Mouse (Mus musculus) heart, embryonic 16.5 days (tissue): ENCODE results near the gene Zfp334. TPM values are rescaled to one million over a fixed set of nuclear protein-coding genes. Genes with fewer than 3 reads are reported as not detected.

Experiments
- ATAC-seq: fragments of 200-750 bp; cut with Nextera tagmentation; replicated peaks from 2 replicates; pipeline ENCODE4 v1.8.0; 2017; ENCODE audit warnings: moderate number of reproducible peaks; ENCODE audit not compliant: insufficient read depth, low FRiP score; ENCODE audit errors: extremely low read depth
- H3K27ac ChIP-seq: fragments of 300-500 bp; sonication (generic); 2 replicates; pipeline ENCODE4 v1.5.1; 2014; ENCODE audit warnings: mild to moderate bottlenecking, low read length, control low read depth, moderate library complexity
- H3K27me3 ChIP-seq: fragments of 300-500 bp; sonication (generic); 2 replicates; pipeline ENCODE4 v1.6.1; 2014; ENCODE audit warnings: low read length, mixed read lengths; ENCODE audit not compliant: control insufficient read depth, insufficient read depth
- H3K36me3 ChIP-seq: fragments of 300-500 bp; sonication (generic); 2 replicates; pipeline ENCODE4 v1.6.1; 2014; ENCODE audit not compliant: control insufficient read depth, insufficient read depth
- H3K4me1 ChIP-seq: fragments of 300-500 bp; sonication (generic); 2 replicates; pipeline ENCODE4 v1.6.1; 2014; ENCODE audit warnings: low read length, mixed read lengths; ENCODE audit not compliant: control insufficient read depth, insufficient read depth
- H3K4me2 ChIP-seq: fragments of 300-500 bp; sonication (generic); 2 replicates; pipeline ENCODE4 v1.6.1; 2014; ENCODE audit warnings: low read depth, mild to moderate bottlenecking, control low read depth, low read length
- H3K4me3 ChIP-seq: fragments of 300-500 bp; sonication (generic); 2 replicates; pipeline ENCODE4 v1.5.1; 2014; ENCODE audit warnings: mild to moderate bottlenecking, control low read depth, low read length
- H3K9ac ChIP-seq: fragments of 300-500 bp; sonication (generic); 2 replicates; pipeline ENCODE4 v1.6.1; 2014; ENCODE audit warnings: low read length, control low read depth
- H3K9me3 ChIP-seq: fragments of 300-500 bp; sonication (generic); replicated peaks from 2 replicates; pipeline ENCODE4 v1.6.1; 2016; ENCODE audit warnings: low read length; ENCODE audit not compliant: control insufficient read depth
- WGBS: fragments of 180-500 bp; shearing (Covaris S2); extraction: QIAGEN DNeasy Blood & Tissue Kit; methylation state at CpG from one replicate; pipeline ENCODE4 v1.1.7; 2014; 5-methylcytosine and 5-hydroxymethylcytosine counted together
- polyA plus RNA-seq: library from polyadenylated mRNA; unstranded; fragments of >200 nt; fragmentation: Nextera tagmentation; extraction: Ambion mirVana; gene quantifications from 2 replicates; pipeline ENCODE4 v1.2.1, GENCODE M21; 2015

Gene Zfp334
- polyA plus RNA-seq: 3.5 and 3.6 TPM in 2 replicates

DNA sequence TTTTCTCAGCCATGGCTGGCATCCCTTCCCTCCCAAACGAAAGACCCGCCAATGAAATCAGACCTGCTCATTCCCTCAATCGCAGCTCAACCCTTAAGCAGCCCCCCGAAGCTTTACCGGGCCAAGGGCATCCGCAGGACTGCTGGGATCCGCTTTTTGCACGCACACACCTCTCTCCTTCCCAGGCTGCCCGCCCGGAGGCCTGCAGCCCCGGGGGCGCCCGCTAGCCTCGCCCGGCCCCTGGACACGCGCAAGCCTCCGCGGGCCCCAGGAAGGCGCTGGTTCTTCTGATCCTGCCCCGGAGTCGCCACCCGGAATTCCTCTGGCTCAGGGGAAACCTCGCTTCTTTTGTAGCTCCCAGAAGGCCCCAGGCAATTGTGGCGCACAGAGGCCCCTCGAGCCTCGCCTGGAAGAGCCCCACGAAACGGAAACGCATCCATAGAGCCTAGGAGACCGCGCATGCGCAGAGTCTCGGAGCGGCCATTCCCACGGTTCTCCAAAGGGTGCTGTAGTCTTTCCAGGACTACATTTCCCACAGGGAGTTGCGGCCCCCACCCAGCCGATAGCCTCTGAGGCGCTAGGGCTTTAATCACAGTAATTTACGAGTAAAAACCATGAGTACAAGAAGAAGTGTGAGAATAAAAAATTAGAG is at the start of gene Zfp334:
Gene Zfp334, minus strand, starts transcription at position 416 of the 652 bp plus-strand sequence.
- Histone ChIP-seq H3K9ac (peak within 1 kb of the TSS; percentile 87), H3K4me3 (peak within 1 kb of the TSS; percentile 62), H3K9me3 (no peaks in the 10 kb centered on the region), H3K27me3 (no peaks in the 10 kb centered on the region), H3K27ac (peak within 1 kb of the TSS; percentile 63), H3K36me3 (peaks cover 24% of the 10 kb centered on the region), H3K4me2 (peak within 1 kb of the TSS; percentile 72), H3K4me1 (peaks cover 15% of the 10 kb centered on the region)
- under 1% methylated on average over 40 of the region's 40 CpGs for WGBS
- ATAC-seq: peak; percentile 95

DNA sequence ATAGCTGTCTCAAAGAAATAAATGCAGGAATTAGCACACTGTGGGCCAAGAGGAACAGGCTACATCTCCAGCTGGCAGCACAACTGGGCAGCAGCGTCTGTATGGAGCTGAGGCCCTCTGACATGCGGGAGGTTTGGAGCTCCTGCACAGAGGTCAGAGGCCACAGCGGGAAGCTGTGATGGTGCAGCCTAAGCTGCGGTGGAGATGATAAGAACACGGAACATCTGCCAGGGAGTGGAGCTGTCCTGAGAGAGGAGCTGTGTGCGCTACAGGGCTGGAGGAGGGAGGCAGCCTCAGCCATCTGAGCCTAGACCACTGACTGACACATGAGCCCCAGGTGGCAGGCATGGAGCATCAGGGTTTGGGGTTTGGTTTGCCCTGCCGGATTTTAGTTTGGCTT is 40.6 kb upstream of the Zfp334 start:
- 25% methylated on average over 7 of the region's 7 CpGs for WGBS
- Histone ChIP-seq H3K4me1 (no peaks in the 10 kb centered on the region), H3K9me3 (no peaks in the 10 kb centered on the region), H3K27ac (no peak overlapping the region), H3K4me3 (no peak overlapping the region), H3K4me2 (no peak overlapping the region), H3K36me3 (no peaks in the 10 kb centered on the region), H3K9ac (no peak overlapping the region), H3K27me3 (no peaks in the 10 kb centered on the region)
- ATAC-seq: no peak

GRCm38 (mm10) chr2:165420195-165420594 is 32.1 kb upstream of the Zfp334 start:
- H3K4me2 ChIP-seq: no peak overlapping the region
- H3K36me3 ChIP-seq: no peaks in the 10 kb centered on the region
- no peak overlapping the region for H3K27ac ChIP-seq
- 62% methylated on average over 2 of the region's 2 CpGs for WGBS
- H3K9me3 ChIP-seq: no peaks in the 10 kb centered on the region
- H3K27me3 ChIP-seq: no peaks in the 10 kb centered on the region
- H3K4me1 ChIP-seq: 0 out of 2 replicates have a peak, but pooled peaks cover 2% of the 10 kb centered on the region
- ATAC-seq: no peak
- no peak overlapping the region for H3K4me3 ChIP-seq
- no peak overlapping the region for H3K9ac ChIP-seq

DNA sequence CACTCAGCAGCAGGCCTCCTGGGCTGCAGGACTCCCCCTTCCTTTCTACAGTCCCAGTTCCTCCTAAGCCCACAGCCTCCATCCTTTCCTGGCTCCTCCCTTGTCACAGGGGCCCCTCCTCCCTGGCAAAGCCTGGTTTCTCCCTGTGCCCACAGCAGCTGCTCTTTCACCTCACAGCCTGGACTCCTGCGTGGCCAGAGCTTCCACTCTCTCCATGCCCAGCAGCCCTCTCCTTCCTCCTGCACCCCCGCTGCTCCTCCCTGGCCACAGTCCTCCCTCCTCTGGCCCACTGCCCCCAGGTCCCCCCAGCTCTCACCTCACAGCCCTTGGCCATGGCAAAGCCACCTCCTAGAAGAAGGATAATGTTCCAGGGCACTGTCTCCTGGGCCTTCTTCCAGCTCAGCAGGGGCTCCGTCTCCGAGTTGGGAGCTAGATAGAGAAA is 31.6 kb upstream of the Zfp334 start:
- Histone ChIP-seq H3K9ac (no peak overlapping the region), H3K4me3 (no peak overlapping the region), H3K27ac (no peak overlapping the region), H3K9me3 (no peaks in the 10 kb centered on the region), H3K4me1 (0 out of 2 replicates have a peak, but pooled peaks cover 2% of the 10 kb centered on the region), H3K4me2 (no peak overlapping the region), H3K36me3 (no peaks in the 10 kb centered on the region), H3K27me3 (no peaks in the 10 kb centered on the region)
- ATAC-seq: no peak
- 65% methylated on average over 4 of the region's 4 CpGs for WGBS

- H3K27ac ChIP-seq: no peak overlapping the region
- H3K9ac ChIP-seq: no peak overlapping the region
- 0 out of 2 replicates have a peak, but pooled peaks cover 2% of the 10 kb centered on the region for H3K4me1 ChIP-seq
- whole genome bisulfite sequencing: 91% methylated on average over 2 of the region's 2 CpGs
- H3K4me3 ChIP-seq: no peak overlapping the region
- no peaks in the 10 kb centered on the region for H3K27me3 ChIP-seq
- no peak overlapping the region for H3K4me2 ChIP-seq
- no peaks in the 10 kb centered on the region for H3K36me3 ChIP-seq
- no peak for ATAC-seq
- H3K9me3 ChIP-seq: no peaks in the 10 kb centered on the region
Measured at GRCm38 (mm10) chr2:165418577-165418976, 30.5 kb upstream of the Zfp334 start.

- H3K4me3 ChIP-seq: no peak overlapping the region
- no peak overlapping the region for H3K4me2 ChIP-seq
- no peaks in the 10 kb centered on the region for H3K36me3 ChIP-seq
- 52% methylated on average over 7 of the region's 7 CpGs for WGBS
- ATAC-seq: no peak
- 0 out of 2 replicates have a peak, but pooled peaks cover 2% of the 10 kb centered on the region for H3K4me1 ChIP-seq
- H3K9ac ChIP-seq: peak overlapping the region; percentile 30; the same call in 1 of the 2 replicates
- H3K27ac ChIP-seq: no peak overlapping the region
- no peaks in the 10 kb centered on the region for H3K9me3 ChIP-seq
- no peaks in the 10 kb centered on the region for H3K27me3 ChIP-seq
Measured at GRCm38 (mm10) chr2:165417291-165417690, 29.2 kb upstream of the Zfp334 start.

- Histone ChIP-seq H3K27ac (no peak overlapping the region), H3K4me3 (no peak overlapping the region), H3K27me3 (no peaks in the 10 kb centered on the region), H3K36me3 (no peaks in the 10 kb centered on the region), H3K4me1 (0 out of 2 replicates have a peak, but pooled peaks cover 2% of the 10 kb centered on the region), H3K4me2 (no peak overlapping the region), H3K9ac (no peak overlapping the region), H3K9me3 (no peaks in the 10 kb centered on the region)
- no peak for ATAC-seq
- 72% methylated on average over 6 of the region's 6 CpGs for WGBS
Measured at GRCm38 (mm10) chr2:165415795-165416194, 27.7 kb upstream of the Zfp334 start.

GRCm38 (mm10) chr2:165415141-165415721 is 27.2 kb upstream of the Zfp334 start:
- Histone ChIP-seq H3K4me1 (0 out of 2 replicates have a peak, but pooled peaks cover 2% of the 10 kb centered on the region), H3K27ac (no peak overlapping the region), H3K9me3 (no peaks in the 10 kb centered on the region), H3K36me3 (no peaks in the 10 kb centered on the region), H3K9ac (no peak overlapping the region), H3K4me2 (no peak overlapping the region), H3K4me3 (no peak overlapping the region), H3K27me3 (no peaks in the 10 kb centered on the region)
- WGBS: 46% methylated on average over 11 of the region's 11 CpGs
- ATAC-seq: no peak

DNA sequence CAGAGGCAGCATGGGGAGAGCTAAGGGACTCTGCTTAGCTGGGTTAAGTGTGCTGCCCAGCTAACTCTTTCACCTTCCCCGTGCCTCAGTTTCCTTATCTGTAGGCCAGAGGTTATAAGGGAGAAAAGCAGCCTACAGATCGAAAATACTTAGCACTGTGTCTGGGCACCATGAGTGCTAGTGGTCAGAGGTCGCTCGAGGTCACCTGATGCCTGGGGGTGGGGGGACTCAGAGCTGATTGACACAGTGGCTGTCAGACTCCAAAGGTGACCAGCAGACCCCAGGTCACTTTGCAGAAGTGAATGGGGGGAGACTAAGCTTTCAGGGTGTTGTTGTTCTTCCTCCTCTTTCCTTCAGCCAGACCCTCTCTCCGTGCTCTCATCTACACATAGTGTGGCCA is 26.3 kb upstream of the Zfp334 start:
- Histone ChIP-seq H3K9ac (no peak overlapping the region), H3K4me1 (no peaks in the 10 kb centered on the region), H3K36me3 (no peaks in the 10 kb centered on the region), H3K4me3 (no peak overlapping the region), H3K4me2 (no peak overlapping the region), H3K27ac (no peak overlapping the region), H3K9me3 (no peaks in the 10 kb centered on the region), H3K27me3 (no peaks in the 10 kb centered on the region)
- 69% methylated on average over 5 of the region's 5 CpGs for WGBS
- no peak for ATAC-seq
